Mouse (Mus musculus) heart, postnatal 0 days (tissue): ENCODE measurements at regions not wholly inside any gene's neighbourhood (a gene's known extent, or its start where the extent isn't known, plus 50 kb on each side); places are given as distances from the start of the nearest gene placed in this dataset.

Experiments
- CTCF ChIP-seq: IDR thresholded peaks from 2 replicates; pipeline ENCODE4 v1.5.1; 2016; ENCODE audit warnings: antibody characterized with exemption, control low read depth, low read depth
- EP300 ChIP-seq: IDR thresholded peaks from 2 replicates; pipeline ENCODE4 v1.6.1; 2016; ENCODE audit warnings: antibody characterized with exemption, low read depth

- TF ChIP-seq CTCF, result no peak
- TF ChIP-seq EP300, result no peak
Measured at GRCm38 (mm10) chr4:31319269-31319668, 644.6 kb upstream of the Map3k7 start.
